Mouse (Mus musculus): ENCODE measurements around the gene Fer1l4. TPM values are rescaled to one million over a fixed set of nuclear protein-coding genes. Genes with fewer than 3 reads are reported as not detected.

Fer1l4 gene
- polyA plus RNA-seq, 1 experiment from 2014 or later = 0.05 TPM

DNA sequence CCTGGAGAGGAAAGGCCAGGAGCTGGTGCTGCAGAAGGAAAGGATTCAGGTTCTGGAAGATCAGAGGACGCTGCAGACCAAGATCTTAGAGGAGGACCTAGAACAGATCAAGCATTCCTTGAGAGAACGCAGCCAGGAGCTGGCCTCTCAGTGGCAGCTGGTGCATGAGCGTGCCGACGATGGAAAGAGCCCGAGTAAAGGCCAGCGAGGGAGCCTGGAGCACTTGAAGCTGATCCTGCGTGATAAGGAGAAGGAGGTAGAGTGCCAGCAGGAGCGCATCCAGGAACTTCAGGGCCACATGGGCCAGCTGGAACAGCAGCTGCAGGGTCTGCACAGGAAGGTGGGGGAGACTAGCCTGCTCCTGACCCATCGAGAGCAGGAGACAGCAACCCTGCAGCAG is 61.6 kb downstream of the Fer1l4 start:
- DNase-seq (ENCODE audit: low spot score) (no peak), ATAC-seq (replicated peaks; ENCODE audit: low FRiP score, low TSS enrichment, low read depth) (no peak)
- Histone ChIP-seq H3K9me3 (ENCODE audit: control insufficient read depth, low read length) (no peaks in the 10 kb centered on the region), H3K9ac (ENCODE audit: low read length) (no peak overlapping the region), H3K4me2 (ENCODE audit: low read length) (no peak overlapping the region), H3K4me1 (replicated peaks; ENCODE audit: control insufficient read depth, insufficient read depth, low read length) (no peaks in the 10 kb centered on the region), H3K4me3 (ENCODE audit: low read depth, low read length) (no peak overlapping the region), H3K27me3 (replicated peaks; ENCODE audit: control insufficient read depth, insufficient read depth, low read length) (no peaks in the 10 kb centered on the region), H3K36me3 (ENCODE audit: control insufficient read depth, insufficient read depth, low read length) (peaks cover 98% of the 10 kb centered on the region), H3K27ac (ENCODE audit: low read depth) (no peak overlapping the region)
- 91% methylated on average over 10 of the region's 10 CpGs for WGBS

DNA sequence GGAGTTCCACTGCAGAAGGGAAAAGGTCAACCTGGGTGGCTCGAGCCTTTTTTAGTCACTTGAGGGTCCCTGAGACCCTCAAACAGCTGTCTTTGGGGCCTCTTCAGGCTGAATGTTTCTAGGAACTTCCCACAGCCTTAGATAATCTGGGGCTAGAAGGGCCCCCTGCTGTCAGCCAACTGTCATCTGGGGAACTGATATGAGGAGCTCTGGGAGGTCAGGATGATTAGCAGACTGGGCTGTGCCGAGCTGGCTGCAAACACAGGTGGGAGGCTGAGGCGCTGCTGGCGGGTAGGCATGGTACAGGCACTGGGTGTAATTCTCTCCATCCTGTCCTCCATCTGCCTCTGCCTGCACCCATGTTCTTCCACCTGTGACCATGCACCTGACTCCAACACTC is 63.7 kb downstream of the Fer1l4 start:
- Histone ChIP-seq H3K4me2 (ENCODE audit: low read length) (no peak overlapping the region), H3K4me1 (replicated peaks; ENCODE audit: control insufficient read depth, insufficient read depth, low read length) (no peaks in the 10 kb centered on the region), H3K36me3 (ENCODE audit: control insufficient read depth, insufficient read depth, low read length) (peaks cover 98% of the 10 kb centered on the region), H3K9ac (ENCODE audit: low read length) (no peak overlapping the region), H3K9me3 (ENCODE audit: control insufficient read depth, low read length) (no peaks in the 10 kb centered on the region), H3K4me3 (ENCODE audit: low read depth, low read length) (no peak overlapping the region), H3K27ac (ENCODE audit: low read depth) (no peak overlapping the region), H3K27me3 (replicated peaks; ENCODE audit: control insufficient read depth, insufficient read depth, low read length) (no peaks in the 10 kb centered on the region)
- ATAC-seq (replicated peaks; ENCODE audit: low FRiP score, low TSS enrichment, low read depth) (no peak), DNase-seq (ENCODE audit: low spot score) (no peak)
- WGBS = 63% methylated on average over 4 of the region's 4 CpGs

DNA sequence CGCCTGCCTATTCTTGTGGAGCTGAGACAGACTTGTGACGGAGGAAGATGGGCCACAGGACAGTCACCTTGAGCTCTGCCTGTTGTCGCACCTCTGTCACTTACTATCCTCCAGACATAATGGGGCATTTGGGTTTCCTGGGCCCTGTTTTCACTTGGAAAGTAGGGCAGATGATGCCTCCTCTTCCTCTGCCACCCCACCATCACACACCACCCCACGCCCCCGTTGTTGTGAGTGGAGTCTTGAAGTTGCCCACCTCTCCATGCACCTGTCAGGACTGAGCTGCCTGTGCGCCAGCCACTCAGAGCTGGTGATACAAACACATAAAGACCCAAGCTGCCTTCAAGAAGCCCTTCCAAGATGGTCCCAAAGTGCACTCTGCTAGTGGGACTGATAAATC is 65.6 kb downstream of the Fer1l4 start:
- Histone ChIP-seq H3K9ac (ENCODE audit: low read length) (no peak overlapping the region), H3K36me3 (ENCODE audit: control insufficient read depth, insufficient read depth, low read length) (peaks cover 99% of the 10 kb centered on the region), H3K4me3 (ENCODE audit: low read depth, low read length) (no peak overlapping the region), H3K4me2 (ENCODE audit: low read length) (no peak overlapping the region), H3K9me3 (ENCODE audit: control insufficient read depth, low read length) (no peaks in the 10 kb centered on the region), H3K4me1 (replicated peaks; ENCODE audit: control insufficient read depth, insufficient read depth, low read length) (no peaks in the 10 kb centered on the region), H3K27me3 (replicated peaks; ENCODE audit: control insufficient read depth, insufficient read depth, low read length) (no peaks in the 10 kb centered on the region), H3K27ac (ENCODE audit: low read depth) (no peak overlapping the region)
- 94% methylated on average over 6 of the region's 6 CpGs for WGBS
- ATAC-seq (replicated peaks; ENCODE audit: low FRiP score, low TSS enrichment, low read depth) = no peak
- DNase-seq (ENCODE audit: low spot score) = no peak

DNA sequence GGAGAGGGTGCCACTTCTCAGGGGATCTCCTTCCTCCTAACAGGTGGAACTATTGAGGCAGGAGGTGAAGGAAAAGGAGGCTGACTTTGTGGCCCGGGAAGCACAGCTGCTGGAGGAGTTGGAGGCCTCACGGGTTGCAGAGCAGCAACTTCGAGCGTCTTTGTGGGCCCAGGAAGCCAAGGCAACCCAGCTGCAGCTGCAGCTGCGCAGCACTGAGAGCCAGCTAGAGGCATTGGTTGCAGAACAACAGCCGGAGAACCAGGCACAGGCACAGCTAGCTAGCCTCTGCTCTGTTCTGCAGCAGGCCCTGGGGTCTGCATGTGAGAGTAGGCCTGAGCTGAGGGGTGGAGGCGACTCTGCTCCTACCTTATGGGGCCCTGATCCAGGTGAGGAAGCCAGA is 67.0 kb downstream of the Fer1l4 start:
- no peaks in the 10 kb centered on the region for H3K4me1 ChIP-seq (replicated peaks; ENCODE audit: control insufficient read depth, insufficient read depth, low read length)
- 91% methylated on average over 7 of the region's 7 CpGs for WGBS
- H3K4me2 ChIP-seq (ENCODE audit: low read length) = no peak overlapping the region
- no peak overlapping the region for H3K9ac ChIP-seq (ENCODE audit: low read length)
- ATAC-seq (replicated peaks; ENCODE audit: low FRiP score, low TSS enrichment, low read depth) = no peak
- H3K9me3 ChIP-seq (ENCODE audit: control insufficient read depth, low read length) = no peaks in the 10 kb centered on the region
- H3K27me3 ChIP-seq (replicated peaks; ENCODE audit: control insufficient read depth, insufficient read depth, low read length) = no peaks in the 10 kb centered on the region
- no peak overlapping the region for H3K27ac ChIP-seq (ENCODE audit: low read depth)
- peaks cover 99% of the 10 kb centered on the region for H3K36me3 ChIP-seq (ENCODE audit: control insufficient read depth, insufficient read depth, low read length)
- no peak for DNase-seq (ENCODE audit: low spot score)
- no peak overlapping the region for H3K4me3 ChIP-seq (ENCODE audit: low read depth, low read length)

DNA sequence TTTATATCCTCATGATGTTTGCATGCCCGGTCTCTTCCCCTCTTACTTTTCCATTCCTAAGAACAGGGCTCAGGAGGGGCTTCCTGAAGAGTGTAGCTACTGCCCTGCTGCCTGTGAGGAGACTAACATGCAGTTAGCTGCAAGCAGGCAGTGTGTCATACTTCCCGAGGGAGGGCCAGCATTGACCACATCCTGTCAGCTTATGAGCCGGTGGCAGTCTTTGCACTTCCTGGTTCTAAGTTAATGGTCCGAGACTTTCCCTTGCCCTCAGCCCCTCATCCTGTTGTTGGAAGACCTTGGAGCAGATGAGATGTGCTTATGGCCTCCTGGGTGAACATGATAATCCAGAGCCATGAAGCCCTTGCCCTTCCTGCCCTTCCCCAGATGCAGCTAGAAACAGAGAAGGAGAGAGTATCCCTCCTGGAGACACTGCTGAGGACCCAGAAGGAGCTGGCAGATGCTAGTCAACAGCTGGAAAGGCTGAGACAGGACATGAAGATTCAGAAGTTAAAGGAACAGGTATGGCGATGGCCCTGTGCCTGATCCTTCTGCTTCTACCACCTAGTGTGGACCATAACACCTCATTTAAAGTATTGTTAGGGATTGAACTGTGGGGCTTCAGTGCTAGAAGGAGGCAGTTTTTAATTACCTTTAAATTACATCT is 73.3 kb downstream of the Fer1l4 start:
- no peaks in the 10 kb centered on the region for H3K27me3 ChIP-seq (replicated peaks; ENCODE audit: control insufficient read depth, insufficient read depth, low read length)
- WGBS = 86% methylated on average over 5 of the region's 5 CpGs
- no peak overlapping the region for H3K9ac ChIP-seq (ENCODE audit: low read length)
- DNase-seq (ENCODE audit: low spot score) (no peak), ATAC-seq (replicated peaks; ENCODE audit: low FRiP score, low TSS enrichment, low read depth) (no peak)
- H3K27ac ChIP-seq (ENCODE audit: low read depth) = no peak overlapping the region
- peaks cover 92% of the 10 kb centered on the region for H3K36me3 ChIP-seq (ENCODE audit: control insufficient read depth, insufficient read depth, low read length)
- H3K9me3 ChIP-seq (ENCODE audit: control insufficient read depth, low read length) = no peaks in the 10 kb centered on the region
- H3K4me3 ChIP-seq (ENCODE audit: low read depth, low read length) = no peak overlapping the region
- H3K4me2 ChIP-seq (ENCODE audit: low read length) = no peak overlapping the region
- no peaks in the 10 kb centered on the region for H3K4me1 ChIP-seq (replicated peaks; ENCODE audit: control insufficient read depth, insufficient read depth, low read length)

DNA sequence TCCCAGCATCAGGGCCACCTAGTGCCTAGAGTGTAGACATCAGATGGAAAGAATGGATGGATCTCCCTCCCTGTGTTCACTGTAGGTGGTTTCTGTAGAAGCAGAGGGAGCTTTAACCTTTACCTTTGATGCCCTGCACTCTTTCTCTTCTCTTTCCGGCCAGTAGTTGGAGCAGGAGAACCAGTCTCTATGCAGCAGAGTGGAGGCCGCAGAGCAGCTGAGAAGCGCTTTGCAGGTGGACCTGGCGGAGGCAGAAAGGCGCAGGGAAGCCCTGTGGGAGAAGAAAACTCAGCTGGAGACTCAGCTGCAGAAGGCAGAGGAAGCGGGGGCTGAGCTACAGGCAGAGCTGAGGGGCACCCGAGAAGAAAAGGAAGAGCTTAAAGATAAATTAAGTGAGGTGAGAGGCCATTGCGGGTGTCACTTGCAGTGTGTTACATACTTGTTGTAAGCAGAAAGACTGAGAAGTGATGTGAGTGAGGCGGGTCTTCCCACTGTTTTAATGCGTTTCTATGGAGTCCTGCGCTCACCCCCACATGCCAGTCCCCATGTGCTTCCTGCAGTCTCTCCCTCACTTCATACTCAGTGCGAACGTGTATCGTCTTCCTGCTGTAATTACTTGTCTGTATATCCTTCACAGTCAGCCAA is 78.5 kb downstream of the Fer1l4 start:
- 84% methylated on average over 14 of the region's 14 CpGs for WGBS
- no peak for DNase-seq (ENCODE audit: low spot score)

DNA sequence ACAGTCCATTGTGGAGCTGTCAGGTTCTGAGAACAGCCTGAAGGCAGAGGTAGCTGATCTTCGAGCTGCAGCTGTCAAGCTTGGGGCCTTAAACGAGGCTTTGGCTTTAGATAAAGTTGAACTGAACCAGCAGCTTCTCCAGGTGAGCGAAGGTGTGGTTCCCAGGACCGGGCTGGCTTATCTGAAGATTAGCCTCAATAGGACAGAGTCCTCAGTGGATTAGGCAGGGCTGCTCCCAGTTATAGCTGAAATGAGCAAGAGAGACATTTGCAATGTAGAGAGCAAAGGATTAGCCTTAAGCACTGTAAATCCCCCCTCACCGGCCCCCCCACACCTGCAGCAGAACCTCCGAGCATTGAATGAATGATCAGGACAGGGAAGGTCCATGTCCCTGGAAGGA is 79.4 kb downstream of the Fer1l4 start:
- Histone ChIP-seq H3K9ac (ENCODE audit: low read length) (no peak overlapping the region), H3K9me3 (ENCODE audit: control insufficient read depth, low read length) (no peaks in the 10 kb centered on the region), H3K36me3 (ENCODE audit: control insufficient read depth, insufficient read depth, low read length) (peaks cover 93% of the 10 kb centered on the region), H3K4me3 (ENCODE audit: low read depth, low read length) (no peak overlapping the region), H3K27me3 (replicated peaks; ENCODE audit: control insufficient read depth, insufficient read depth, low read length) (no peaks in the 10 kb centered on the region), H3K4me2 (ENCODE audit: low read length) (no peak overlapping the region), H3K27ac (ENCODE audit: low read depth) (no peak overlapping the region), H3K4me1 (replicated peaks; ENCODE audit: control insufficient read depth, insufficient read depth, low read length) (no peaks in the 10 kb centered on the region)
- DNase-seq (ENCODE audit: low spot score) (no peak), ATAC-seq (replicated peaks; ENCODE audit: low FRiP score, low TSS enrichment, low read depth) (no peak)
- WGBS = 77% methylated on average over 6 of the region's 6 CpGs

More for the DNA sequence above, 78.5 kb downstream of the Fer1l4 start:
- no peak for ATAC-seq (replicated peaks; ENCODE audit: low FRiP score, low TSS enrichment, low read depth)
- Histone ChIP-seq H3K9me3 (ENCODE audit: control insufficient read depth, low read length) (no peaks in the 10 kb centered on the region), H3K36me3 (ENCODE audit: control insufficient read depth, insufficient read depth, low read length) (peaks cover 88% of the 10 kb centered on the region), H3K4me1 (replicated peaks; ENCODE audit: control insufficient read depth, insufficient read depth, low read length) (no peaks in the 10 kb centered on the region), H3K9ac (ENCODE audit: low read length) (no peak overlapping the region), H3K27ac (ENCODE audit: low read depth) (no peak overlapping the region), H3K27me3 (replicated peaks; ENCODE audit: control insufficient read depth, insufficient read depth, low read length) (no peaks in the 10 kb centered on the region), H3K4me2 (ENCODE audit: low read length) (no peak overlapping the region), H3K4me3 (ENCODE audit: low read depth, low read length) (no peak overlapping the region)

All from intestine, embryonic 14.5 days (tissue).